Mouse (Mus musculus) cerebellum, adult 2 months (tissue): ENCODE results near the gene Zfp644. TPM values are rescaled to one million over a fixed set of nuclear protein-coding genes. Genes with fewer than 3 reads are reported as not detected.
A peak's percentile ranks its signal among the peaks of the same experiment; 100 is the strongest.

ENCODE experiments used
- DNase-seq, 2 experiments: peaks; one replicate each; pipeline ENCODE4 v3.0.0; 2021
- H3K27ac ChIP-seq: fragments of 200-500 bp; 2 replicates; pipeline ENCODE4 v1.5.1; 2012; ENCODE audit warnings: low read length, control low read depth, inconsistent platforms; ENCODE audit not compliant: insufficient read depth
- H3K27me3 ChIP-seq: fragments of 200-500 bp; 2 replicates; pipeline ENCODE4 v1.6.1; 2012; ENCODE audit warnings: inconsistent platforms, mild to moderate bottlenecking, low read length, moderate library complexity; ENCODE audit not compliant: control insufficient read depth, insufficient read depth
- H3K4me1 ChIP-seq: fragments of 200-500 bp; 2 replicates; pipeline ENCODE4 v1.6.1; 2011; ENCODE audit warnings: low read length; ENCODE audit not compliant: control insufficient read depth, insufficient read depth
- H3K4me3 ChIP-seq: fragments of 200-500 bp; replicated peaks from 2 replicates; pipeline ENCODE3; 2011; ENCODE audit warnings: mild to moderate bottlenecking, low read depth, low read length, control low read depth; ENCODE audit not compliant: insufficient read depth
- CTCF ChIP-seq: fragments of 200-500 bp; IDR thresholded peaks from 2 replicates; pipeline ENCODE4 v1.5.1; 2011; ENCODE audit warnings: low read depth, mild to moderate bottlenecking, control low read depth, low read length, moderate library complexity, borderline replicate concordance; ENCODE audit not compliant: insufficient read depth
- POLR2A ChIP-seq: fragments of 200-500 bp; IDR thresholded peaks from 2 replicates; pipeline ENCODE4 v1.6.1; 2011; ENCODE audit warnings: low read length, control low read depth, borderline replicate concordance; ENCODE audit not compliant: insufficient read depth
- WGBS: fragments of 180-500 bp; shearing (Covaris S2); methylation state at CpG from one replicate; pipeline ENCODE4 v1.1.7; 2018; 5-methylcytosine and 5-hydroxymethylcytosine counted together
- polyA plus RNA-seq: library from polyadenylated mRNA; depleted of rRNA; stranded (reverse); fragments of >200 nt; gene quantifications from 2 replicates; pipeline ENCODE4 v1.2.3, GENCODE M21; 2012

Zfp644 gene
- polyA plus RNA-seq, 1 experiment: 42.2 TPM

DNA sequence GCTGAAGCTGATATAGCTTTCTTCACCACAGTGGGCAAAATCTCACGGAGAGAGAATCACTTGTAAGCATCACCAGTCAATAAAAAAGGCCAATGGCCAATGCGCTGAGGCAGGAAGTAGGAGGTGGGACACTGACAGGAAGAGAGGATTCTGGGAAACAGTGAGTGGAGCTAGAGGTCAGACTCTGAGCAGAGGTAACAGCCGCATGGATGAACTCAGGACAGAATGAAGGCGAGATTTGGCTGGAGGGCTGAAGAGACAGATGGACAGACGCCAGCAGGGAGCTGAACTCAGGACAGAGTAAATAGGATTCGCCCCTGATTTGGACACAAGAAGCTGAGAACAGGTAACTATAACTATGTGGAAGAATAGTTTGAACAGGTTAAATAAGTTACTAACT is 92.0 kb downstream of the Zfp644 start:
- H3K4me1 ChIP-seq: peaks cover 3% of the 10 kb centered on the region; the same call in 1 of the 2 replicates
- no peak overlapping the region for H3K4me3 ChIP-seq
- TF ChIP-seq POLR2A (no peak), CTCF (no peak)
- DNase-seq: peak; percentile 34 to 55
- no peaks in the 10 kb centered on the region for H3K27me3 ChIP-seq
- H3K27ac ChIP-seq: no peak overlapping the region
- 40% methylated on average over 6 of the region's 6 CpGs for WGBS

DNA sequence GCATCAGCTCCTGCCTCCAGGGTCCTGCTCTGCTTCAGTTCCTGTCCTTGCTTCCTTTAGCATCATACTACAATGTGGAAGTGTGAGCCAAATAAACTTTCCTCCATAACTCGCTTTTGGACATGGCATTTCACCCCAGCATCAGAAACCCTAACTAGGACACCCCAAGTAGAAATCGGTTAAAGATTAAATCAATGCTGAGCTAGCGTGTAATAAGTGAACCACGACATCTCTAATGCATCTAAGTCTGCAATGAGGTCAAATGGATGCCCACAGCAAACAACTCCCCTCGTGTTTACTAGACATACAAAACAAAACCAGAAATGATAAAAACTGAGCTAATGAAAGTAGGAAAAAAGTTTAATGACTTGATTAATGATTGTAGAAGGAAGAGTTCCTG is 92.7 kb downstream of the Zfp644 start:
- no peaks in the 10 kb centered on the region for H3K27me3 ChIP-seq
- H3K4me1 ChIP-seq: peaks cover 3% of the 10 kb centered on the region; the same call in 1 of the 2 replicates
- no peak for DNase-seq
- WGBS: 90% methylated on average over 5 of the region's 5 CpGs
- TF ChIP-seq CTCF (no peak), POLR2A (no peak)
- no peak overlapping the region for H3K27ac ChIP-seq
- no peak overlapping the region for H3K4me3 ChIP-seq

DNA sequence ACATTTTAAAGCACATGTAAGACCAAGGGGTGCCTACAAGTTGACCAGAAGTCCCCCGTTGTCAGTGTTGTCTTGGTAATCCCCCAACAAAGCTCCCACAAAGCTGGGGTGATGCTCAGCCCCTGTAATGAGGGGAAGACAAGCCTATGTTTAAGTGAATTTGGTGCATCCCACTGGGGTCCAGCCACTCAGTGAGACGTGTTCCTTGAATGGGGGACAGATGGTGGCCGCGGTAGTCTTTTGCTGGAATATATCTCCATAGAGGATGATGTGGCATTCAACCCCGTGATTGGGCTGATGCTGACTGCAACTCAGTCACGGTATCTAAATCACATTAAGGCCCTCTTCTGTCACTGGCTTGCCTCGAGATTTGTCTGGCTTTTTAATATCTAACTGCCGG is 97.6 kb downstream of the Zfp644 start:
- Histone ChIP-seq H3K4me3 (no peak overlapping the region), H3K4me1 (no peaks in the 10 kb centered on the region), H3K27me3 (no peaks in the 10 kb centered on the region), H3K27ac (no peak overlapping the region)
- no peak for DNase-seq
- 40% methylated on average over 8 of the region's 8 CpGs for WGBS
- TF ChIP-seq CTCF: no peak
- TF ChIP-seq POLR2A: no peak

DNA sequence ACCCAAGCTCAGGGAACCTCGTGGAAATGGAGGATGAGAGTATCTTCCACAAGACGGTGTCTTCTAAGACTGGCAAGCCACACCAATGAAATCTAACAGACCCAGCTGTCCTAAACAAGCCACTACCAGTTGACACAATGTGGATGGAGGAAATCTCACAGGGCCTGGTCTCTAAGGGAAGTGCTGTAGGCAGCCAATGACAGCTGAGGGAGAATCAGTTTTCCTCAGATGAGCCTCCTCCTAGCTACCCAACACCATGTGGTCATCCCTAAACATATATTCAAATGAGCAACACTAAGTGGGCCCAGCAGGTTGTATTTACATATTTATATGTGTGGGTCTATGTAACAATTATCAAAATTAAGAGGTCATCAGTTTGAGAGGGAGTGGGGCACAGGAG is 99.6 kb downstream of the Zfp644 start:
- no peak for DNase-seq
- Histone ChIP-seq H3K4me1 (no peaks in the 10 kb centered on the region), H3K27ac (no peak overlapping the region), H3K27me3 (no peaks in the 10 kb centered on the region), H3K4me3 (no peak overlapping the region)
- 80% methylated on average over 2 of the region's 2 CpGs for WGBS
- no peak for TF ChIP-seq CTCF
- no peak for TF ChIP-seq POLR2A

DNA sequence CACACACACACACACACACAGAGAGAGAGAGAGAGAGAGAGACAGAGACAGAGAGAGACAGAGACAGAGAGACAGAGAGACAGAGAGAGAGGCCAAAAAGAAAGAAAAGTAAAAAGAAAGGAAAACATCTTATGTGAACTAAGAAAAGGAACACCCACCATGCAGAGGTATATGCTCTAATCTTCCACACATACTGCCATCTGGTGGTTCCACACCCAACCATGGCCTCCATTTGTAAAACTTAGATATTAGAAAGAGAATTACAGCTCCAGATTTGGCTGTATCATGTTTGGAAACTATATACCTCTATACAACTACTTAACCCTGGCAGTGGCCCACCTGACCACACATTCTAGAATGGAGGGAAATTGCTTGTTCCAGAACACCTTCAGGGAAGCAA is 102.7 kb downstream of the Zfp644 start:
- H3K4me3 ChIP-seq: no peak overlapping the region
- TF ChIP-seq POLR2A (no peak), CTCF (no peak)
- no peaks in the 10 kb centered on the region for H3K4me1 ChIP-seq
- H3K27me3 ChIP-seq: no peaks in the 10 kb centered on the region
- no peak for DNase-seq
- no peak overlapping the region for H3K27ac ChIP-seq

DNA sequence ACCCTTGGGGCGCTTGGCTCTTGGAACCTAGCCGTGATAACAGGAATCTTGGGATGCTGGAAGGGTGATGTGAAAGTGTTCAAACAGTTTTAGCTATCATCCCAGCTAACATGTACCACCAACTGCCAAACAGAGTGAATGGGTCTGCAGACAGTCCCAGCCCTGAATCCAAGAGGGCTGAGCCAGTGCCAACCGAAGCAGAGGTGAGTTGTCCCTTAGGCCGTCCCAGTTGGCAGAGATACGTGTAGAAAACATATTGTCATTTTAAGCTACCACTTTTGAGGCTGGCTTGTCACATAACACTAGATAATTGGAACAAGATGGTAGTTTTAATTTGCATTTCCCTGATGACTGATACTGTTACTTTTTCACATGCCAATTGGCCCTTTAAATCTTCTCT is 106.4 kb downstream of the Zfp644 start:
- 65% methylated on average over 5 of the region's 5 CpGs for WGBS
- TF ChIP-seq POLR2A (no peak), CTCF (no peak)
- no peak overlapping the region for H3K4me3 ChIP-seq
- H3K4me1 ChIP-seq: no peaks in the 10 kb centered on the region
- no peaks in the 10 kb centered on the region for H3K27me3 ChIP-seq
- H3K27ac ChIP-seq: no peak overlapping the region
- no peak for DNase-seq

DNA sequence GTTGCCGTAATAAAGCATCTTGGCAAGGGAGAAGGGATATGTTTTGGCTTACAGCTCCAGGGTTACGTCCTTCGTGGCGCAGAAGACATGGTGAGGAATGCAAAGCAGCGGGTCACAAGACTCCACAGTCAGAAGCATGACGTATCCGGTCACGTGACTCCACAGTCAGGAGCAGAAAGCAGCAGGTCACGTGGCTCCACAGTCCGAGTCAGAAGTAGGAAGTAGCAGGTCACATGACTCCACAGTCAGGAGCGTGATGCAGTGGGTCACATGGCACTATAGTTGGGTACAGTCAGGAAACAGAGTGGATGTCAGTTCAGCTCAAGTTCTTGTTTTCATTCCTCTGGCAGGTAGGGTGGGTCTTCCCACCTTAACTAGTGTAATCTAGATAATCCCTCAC is 107.4 kb downstream of the Zfp644 start:
- Histone ChIP-seq H3K4me1 (no peaks in the 10 kb centered on the region), H3K27ac (no peak overlapping the region), H3K27me3 (no peaks in the 10 kb centered on the region), H3K4me3 (no peak overlapping the region)
- DNase-seq: no peak
- TF ChIP-seq CTCF (no peak), POLR2A (no peak)
- WGBS: 94% methylated on average over 11 of the region's 11 CpGs

DNA sequence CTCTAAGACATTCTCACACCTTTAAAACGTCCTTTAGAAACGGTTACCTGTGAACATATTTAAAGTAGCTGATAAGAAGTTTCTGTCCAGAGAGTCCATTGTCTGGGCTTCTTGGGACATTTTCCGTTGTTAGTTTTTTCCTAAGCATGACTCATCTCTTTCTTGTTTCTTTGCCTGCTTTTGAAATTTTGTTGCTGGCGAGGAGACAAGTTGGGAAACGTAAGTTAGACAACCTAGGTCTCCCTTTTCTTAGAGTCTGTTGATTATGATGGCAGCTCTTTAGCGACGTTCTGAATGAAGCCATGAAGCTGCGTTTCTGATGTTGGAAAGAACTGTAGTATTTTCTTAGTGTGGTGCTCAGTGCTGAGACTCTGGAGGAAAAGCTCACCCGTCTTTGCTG is 108.1 kb downstream of the Zfp644 start:
- DNase-seq: no peak
- no peaks in the 10 kb centered on the region for H3K27me3 ChIP-seq

DNA sequence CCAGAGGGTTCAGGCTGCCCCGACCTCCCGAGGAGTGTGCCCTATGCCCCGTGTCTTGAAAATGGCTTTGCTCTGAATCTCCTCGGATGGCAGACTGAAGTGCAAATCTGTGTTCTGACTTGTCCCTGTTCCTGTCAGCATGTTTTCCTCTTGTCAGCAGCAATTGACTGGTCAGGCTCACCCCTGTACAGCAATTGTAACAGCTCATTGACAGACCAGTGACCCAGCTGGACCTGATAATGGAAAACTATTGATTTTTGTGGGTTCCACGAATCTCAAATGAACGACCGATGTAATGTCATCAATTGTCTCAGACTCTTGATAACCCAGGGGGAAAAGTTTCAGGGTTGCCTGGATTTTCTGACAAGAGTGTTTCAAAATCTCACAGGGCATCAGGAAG is 116.1 kb downstream of the Zfp644 start:
- H3K27me3 ChIP-seq: no peaks in the 10 kb centered on the region
- 88% methylated on average over 7 of the region's 7 CpGs for WGBS
- H3K4me1 ChIP-seq: no peaks in the 10 kb centered on the region
- no peak overlapping the region for H3K27ac ChIP-seq
- H3K4me3 ChIP-seq: no peak overlapping the region
- DNase-seq: no peak
- TF ChIP-seq POLR2A: no peak
- no peak for TF ChIP-seq CTCF

More for the DNA sequence above, 108.1 kb downstream of the Zfp644 start:
- WGBS: 95% methylated on average over 9 of the region's 9 CpGs
- Histone ChIP-seq H3K4me1 (no peaks in the 10 kb centered on the region), H3K4me3 (no peak overlapping the region), H3K27ac (no peak overlapping the region)
- TF ChIP-seq CTCF (no peak), POLR2A (no peak)
